Mouse (Mus musculus): ENCODE results near the gene Hsd11b2.
A peak's percentile ranks its signal among the peaks of the same experiment; 100 is the strongest.

Gene Hsd11b2

GRCm38 (mm10) chr8:105528206-105528605 is 9.7 kb downstream of the Hsd11b2 start:
- DNase-seq = no peak

GRCm38 (mm10) chr8:105529271-105529670 is 10.7 kb downstream of the Hsd11b2 start:
- DNase-seq = no peak

DNA sequence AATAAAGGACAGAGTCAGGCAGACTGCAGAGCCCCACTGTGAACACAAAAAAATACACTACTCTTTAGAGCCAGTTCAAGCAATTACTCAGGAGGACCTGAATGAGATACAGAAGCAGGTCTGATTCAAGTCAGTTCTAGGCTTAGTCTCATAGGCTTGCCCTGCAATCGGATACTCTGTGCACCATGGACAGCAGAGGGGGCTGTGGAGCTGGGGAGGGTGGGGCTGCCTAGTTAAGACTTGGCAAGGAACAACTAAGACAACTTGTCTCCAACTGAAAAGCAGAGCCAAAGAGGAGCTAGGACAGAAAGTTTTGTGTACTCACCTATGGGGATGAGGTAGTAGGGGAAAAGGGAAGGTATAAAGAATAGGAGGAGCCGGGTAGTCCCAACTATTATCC is 13.2 kb downstream of the Hsd11b2 start:
- DNase-seq = no peak

- DNase-seq = no peak
Observed at GRCm38 (mm10) chr8:105533439-105533838, 14.9 kb downstream of the Hsd11b2 start.

GRCm38 (mm10) chr8:105533892-105534329 is 15.4 kb downstream of the Hsd11b2 start:
- peak; percentile 72 for DNase-seq

- DNase-seq = no peak
Observed at GRCm38 (mm10) chr8:105536546-105536945, 18.0 kb downstream of the Hsd11b2 start.

DNA sequence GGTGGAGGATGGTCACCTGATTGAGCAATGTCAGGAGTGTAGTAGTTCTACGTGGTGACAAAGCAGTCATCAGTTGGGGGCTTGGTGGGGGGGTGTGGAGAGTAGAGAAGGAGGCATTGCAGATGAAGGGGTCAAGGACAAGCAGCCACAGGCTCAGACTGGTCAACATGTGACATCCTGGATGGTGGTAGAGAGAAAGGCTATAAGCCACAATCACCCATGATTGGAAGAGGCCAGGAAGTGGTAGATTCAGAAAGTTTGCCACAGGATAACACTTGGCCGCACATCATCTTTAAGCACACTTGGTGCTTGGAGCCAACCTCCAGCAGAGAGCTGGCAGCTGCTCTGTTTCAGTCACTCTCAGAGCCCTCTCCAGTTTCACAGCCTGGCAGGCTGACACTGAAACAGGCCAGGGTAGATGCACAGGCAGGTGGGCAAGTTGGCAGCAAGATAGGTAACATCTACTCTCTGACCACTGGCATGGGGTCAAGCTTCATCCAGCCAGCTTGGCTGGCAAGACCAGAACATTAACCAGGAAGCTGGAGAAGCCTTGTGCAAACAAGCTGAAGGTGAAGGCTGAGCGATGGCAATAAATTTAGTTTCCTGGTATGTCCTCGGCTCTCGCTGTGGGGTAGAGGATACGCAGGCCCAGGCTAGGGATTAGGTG is 18.6 kb downstream of the Hsd11b2 start:
- DNase-seq = peak; percentile 70

DNA sequence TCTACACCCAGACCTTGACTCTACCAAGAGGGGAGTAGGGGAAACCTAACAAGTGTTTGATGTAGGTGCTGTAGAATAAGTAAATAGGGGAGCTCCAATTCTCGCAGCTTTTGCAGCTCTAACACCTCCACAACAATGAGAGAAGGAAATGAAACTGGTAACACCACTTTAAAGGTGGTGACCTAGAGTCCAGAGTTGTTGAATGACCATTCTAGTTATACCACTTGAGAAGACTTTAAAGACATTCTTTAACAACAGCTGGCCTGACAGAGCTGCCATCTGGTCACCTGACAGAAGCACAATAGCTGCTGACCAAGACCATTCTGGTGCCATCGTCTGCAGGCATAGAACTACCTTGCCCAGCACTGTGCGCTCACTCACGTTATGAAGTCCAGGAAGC is 20.4 kb downstream of the Hsd11b2 start:
- no peak for DNase-seq

- DNase-seq = no peak
Observed at GRCm38 (mm10) chr8:105542032-105542656, 23.6 kb downstream of the Hsd11b2 start.

DNA sequence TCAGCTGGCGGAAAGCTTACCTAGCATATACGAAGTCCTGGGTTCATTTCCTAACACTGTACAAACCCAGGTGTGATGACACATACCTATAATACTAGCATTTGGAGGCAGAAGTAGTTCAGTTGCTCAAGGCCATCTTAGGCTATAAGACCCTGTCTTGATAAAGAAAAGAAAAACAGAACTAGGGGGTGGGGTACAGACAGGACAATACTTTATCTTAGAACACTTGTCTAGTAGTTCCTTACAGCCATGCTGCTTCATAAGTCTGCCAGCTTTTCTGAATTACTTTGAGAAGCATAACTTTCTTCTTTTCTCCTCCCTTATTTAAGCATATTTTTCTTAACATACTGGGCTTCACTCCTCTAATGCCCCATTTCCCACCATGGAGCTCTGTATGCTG is 24.3 kb downstream of the Hsd11b2 start:
- no peak for DNase-seq

DNA sequence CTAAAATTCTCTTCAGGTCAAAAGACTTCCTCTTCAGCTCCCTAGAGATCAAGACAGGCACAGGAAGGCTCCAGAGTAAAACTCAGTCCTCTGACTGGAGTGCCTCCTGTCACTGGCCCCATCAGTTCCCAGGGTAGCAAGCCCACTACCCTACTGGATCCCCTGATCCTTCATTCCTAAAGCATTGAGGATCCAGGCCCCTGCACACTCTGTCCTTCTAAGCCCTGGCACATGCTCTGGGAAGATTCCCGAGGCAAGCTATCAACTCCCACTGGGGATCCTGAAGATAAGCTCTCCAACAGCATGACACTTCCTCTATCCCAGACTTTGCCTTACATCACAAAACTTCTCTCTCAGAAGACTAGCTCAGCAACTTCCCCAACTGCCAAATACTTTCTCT is 25.1 kb downstream of the Hsd11b2 start:
- no peak for DNase-seq

DNA sequence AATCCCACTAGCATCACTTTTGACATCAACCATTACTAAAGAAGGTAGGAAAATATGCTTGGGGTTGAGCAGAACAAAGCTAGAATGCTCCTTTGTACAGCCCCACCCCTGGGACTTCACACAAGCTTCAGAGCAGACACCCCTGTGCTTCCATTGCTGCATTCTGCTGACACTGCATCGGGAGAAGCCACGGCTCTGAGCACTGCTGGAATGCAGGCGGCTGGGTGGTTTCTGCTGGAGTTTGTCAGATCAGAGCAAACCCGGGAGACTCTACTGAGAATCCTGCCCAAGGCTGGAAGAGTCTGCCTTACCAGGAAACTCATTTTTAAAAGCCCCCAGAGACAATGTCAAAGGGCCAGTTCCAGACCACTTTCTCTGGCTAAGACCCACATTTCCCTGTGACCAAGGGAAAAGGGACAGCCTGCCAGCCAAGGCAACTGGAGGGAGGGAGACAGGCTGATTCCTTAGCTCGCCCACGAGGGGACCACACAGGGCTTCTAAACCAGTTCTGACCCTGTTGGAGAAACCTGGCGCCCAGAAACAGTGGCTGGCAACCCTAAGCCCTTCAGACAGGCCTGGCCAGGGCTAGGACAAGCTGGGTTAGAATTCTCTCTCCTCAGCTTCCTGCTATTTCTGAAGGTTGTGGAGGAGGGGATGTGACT is 26.1 kb downstream of the Hsd11b2 start:
- no peak for DNase-seq

- no peak for DNase-seq
Observed at GRCm38 (mm10) chr8:105545249-105545648, 26.7 kb downstream of the Hsd11b2 start.

DNA sequence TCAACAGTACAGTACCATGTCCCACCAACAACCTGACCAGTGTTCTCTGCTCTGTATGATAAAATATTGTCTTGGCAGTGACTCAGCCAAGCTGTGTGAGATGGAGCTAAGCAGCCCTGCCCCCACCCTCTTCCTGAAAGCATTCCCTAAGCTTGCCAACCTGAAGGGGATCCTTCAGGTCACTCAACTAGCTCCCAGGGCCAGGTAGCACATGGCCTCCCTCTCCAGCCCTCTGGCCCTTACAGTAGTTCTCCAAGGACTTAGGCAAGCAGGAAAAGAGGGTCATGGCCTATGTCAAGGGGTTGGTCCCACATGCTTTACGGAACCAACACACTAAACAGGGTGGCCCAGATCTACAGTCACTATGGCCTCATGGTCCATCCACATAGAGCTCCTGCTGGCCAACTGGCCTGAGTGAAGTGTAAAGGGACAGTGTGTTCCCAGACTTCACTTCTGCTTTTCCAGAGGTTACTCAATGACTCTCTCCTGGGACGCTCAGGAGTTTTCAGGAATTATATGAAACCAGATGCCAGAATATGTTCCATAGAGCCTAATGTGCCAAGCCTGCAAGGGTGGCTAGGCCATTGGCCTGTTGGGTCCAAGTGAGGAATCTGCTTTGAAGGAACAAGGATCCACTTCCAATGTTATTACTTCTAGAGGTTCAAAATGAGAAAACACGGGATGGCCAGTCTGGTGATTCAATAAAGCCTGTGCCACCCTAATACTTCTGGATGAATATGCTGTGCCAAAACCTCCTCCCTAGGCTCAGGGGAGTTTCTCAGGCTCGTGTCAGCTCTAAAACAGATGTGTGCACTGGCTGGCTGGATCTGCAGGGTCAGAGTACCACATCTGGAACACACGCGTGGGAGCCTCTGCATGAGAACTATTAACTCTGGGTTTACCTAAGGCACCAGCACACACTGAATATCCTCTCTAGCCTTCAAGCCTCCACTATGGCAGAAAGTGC is 28.1 kb downstream of the Hsd11b2 start:
- no peak for DNase-seq

- no peak for DNase-seq
Observed at GRCm38 (mm10) chr8:105549506-105549905, 31.0 kb downstream of the Hsd11b2 start.

DNA sequence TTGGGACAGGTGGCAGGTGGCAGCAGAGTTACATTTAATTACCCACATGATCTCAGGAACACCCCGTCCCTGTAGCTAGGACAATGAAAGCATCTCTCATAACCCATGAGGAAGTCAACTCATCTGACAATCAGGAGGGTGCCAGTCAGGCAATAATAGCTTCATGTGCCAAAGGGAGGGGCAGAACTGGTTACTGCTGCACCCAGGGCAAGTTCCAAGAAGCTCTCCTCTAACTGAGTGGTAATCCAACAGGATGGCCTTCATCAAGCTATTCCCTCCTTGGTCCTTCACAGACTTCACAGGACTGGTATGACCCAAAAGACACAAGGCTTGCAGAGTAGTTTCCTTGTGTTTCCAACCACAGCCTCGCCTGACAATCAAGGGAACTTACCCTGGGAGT is 31.5 kb downstream of the Hsd11b2 start:
- DNase-seq = no peak

DNA sequence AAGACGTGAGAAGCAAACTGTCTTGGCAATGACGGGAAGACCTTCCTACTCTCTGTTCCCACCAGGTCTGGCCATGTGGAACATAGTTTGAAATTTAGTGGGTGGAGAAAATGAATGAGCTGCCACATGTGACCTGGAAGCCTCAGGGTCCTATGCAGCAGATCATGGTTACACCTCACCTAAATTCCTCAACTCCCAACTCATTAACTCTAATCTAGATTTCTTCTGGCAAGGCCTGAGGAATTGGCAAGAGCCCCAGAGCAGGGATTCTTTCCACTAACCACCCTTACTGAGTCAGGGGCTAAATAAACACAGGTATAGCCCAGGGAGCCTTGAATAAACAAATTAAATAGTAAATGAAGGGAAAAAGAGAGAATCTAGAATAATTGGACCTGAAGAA is 33.5 kb downstream of the Hsd11b2 start:
- no peak for DNase-seq

DNA sequence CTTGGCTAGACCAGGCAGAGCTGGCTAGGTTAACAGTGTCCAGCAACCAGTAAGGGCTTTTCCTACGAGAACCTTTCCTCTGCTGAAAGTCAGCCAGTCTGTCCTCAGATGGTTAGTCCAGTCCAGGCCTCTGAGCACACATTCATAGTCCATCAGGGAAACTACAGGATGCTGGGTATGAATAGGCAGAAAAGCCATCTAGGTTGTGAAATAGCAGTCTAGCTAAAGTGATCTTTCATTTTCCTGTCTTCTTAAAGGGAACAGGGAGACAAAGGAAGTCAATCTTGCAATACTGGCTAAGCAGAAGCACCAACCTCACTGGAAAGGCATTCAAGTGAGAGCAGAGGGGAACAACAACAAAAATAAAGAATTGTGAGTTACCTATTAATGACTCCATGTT is 34.3 kb downstream of the Hsd11b2 start:
- no peak for DNase-seq

GRCm38 (mm10) chr8:105554087-105554486 is 35.5 kb downstream of the Hsd11b2 start:
- peak; percentile 76 for DNase-seq

- DNase-seq = no peak
Observed at GRCm38 (mm10) chr8:105555230-105555629, 36.7 kb downstream of the Hsd11b2 start.

GRCm38 (mm10) chr8:105562863-105563262 is 44.3 kb downstream of the Hsd11b2 start:
- DNase-seq = no peak

DNA sequence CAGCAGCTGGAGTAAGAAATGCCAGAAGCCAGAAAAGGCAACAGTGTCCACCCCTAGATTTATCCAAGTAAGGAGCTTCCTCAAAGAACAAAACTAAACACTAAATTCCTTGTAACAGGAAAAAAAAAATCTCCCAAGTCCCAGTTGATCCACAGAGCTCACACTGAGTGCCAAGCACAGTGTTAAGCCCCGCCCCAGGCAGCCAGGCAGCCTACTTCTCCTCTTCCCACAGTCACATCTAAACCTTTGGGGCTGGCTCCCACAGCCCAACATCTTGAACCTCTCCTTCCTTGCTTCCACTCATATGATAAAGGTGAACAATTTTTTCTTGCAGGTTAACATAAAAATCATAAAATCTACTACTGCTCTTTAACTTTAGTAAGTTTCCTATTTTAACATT is 45.3 kb downstream of the Hsd11b2 start:
- no peak for DNase-seq

All from cerebellum, adult 8-10 months (tissue).